Mouse (Mus musculus) CH12.LX (cell line): ENCODE data around the gene Sdhd.

Experiments
- CHD2 ChIP-seq: IDR thresholded peaks from 2 replicates; pipeline ENCODE4 v1.6.1; 2011; ENCODE audit warnings: low read length, improper control_type of control experiment
- CTCF ChIP-seq, 2 experiments: IDR thresholded peaks in 1 of 2; conservative IDR thresholded peaks in 1 of 2; 2 replicates each; pipeline ENCODE4 v1.5.1; 2011 to 2012; ENCODE audit warnings: low read depth in 2 of 2, low read length in 2 of 2, improper control_type of control experiment in 1 of 2, inconsistent platforms in 1 of 2, mild to moderate bottlenecking in 1 of 2, moderate library complexity in 1 of 2
- ELF1 ChIP-seq: IDR thresholded peaks from 2 replicates; pipeline ENCODE4 v1.6.1; 2014; ENCODE audit warnings: low read depth, mild to moderate bottlenecking, inconsistent platforms, low read length, improper control_type of control experiment
- HCFC1 ChIP-seq: IDR thresholded peaks from 2 replicates; pipeline ENCODE4 v1.6.1; 2012; ENCODE audit warnings: low read depth, mild to moderate bottlenecking, inconsistent platforms, low read length, improper control_type of control experiment
- JUND ChIP-seq: conservative IDR thresholded peaks from 2 replicates; pipeline ENCODE4 v1.6.1; 2011; ENCODE audit warnings: low read depth, low read length, improper control_type of control experiment
- MXI1 ChIP-seq: IDR thresholded peaks from 2 replicates; pipeline ENCODE4 v1.6.1; 2011; ENCODE audit warnings: mild to moderate bottlenecking, low read depth, low read length, improper control_type of control experiment
- POLR2A ChIP-seq: IDR thresholded peaks from 2 replicates; pipeline ENCODE4 v1.6.1; 2011; ENCODE audit warnings: low read depth, mild to moderate bottlenecking, improper control_type of control experiment, low read length
- POLR2AphosphoS2 ChIP-seq: IDR thresholded peaks from 2 replicates; pipeline ENCODE4 v1.6.1; 2011; ENCODE audit warnings: low read depth, low read length, improper control_type of control experiment
- TCF12 ChIP-seq: IDR thresholded peaks from 2 replicates; pipeline ENCODE4 v1.6.1; 2014; ENCODE audit warnings: low read depth, mild to moderate bottlenecking, inconsistent platforms, low read length, improper control_type of control experiment
- UBTF ChIP-seq: IDR thresholded peaks from 2 replicates; pipeline ENCODE4 v1.6.1; 2012; ENCODE audit warnings: low read depth, mild to moderate bottlenecking, inconsistent platforms, low read length, improper control_type of control experiment, moderate library complexity
- USF1 ChIP-seq: IDR thresholded peaks from 2 replicates; pipeline ENCODE4 v1.6.1; 2014; ENCODE audit warnings: low read depth, mild to moderate bottlenecking, inconsistent platforms, low read length, improper control_type of control experiment

- TF ChIP-seq USF1 (no peak), JUND (no peak), ELF1 (no peak), CTCF (conservative IDR thresholded peaks at IDR 0.05 in 1 of 2, IDR thresholded peaks at IDR 0.05 in 1 of 2; ENCODE audit: low read depth in 2 of 2, low read length in 2 of 2) (no peak), HCFC1 (no peak), POLR2A (no peak), MXI1 (no peak), TCF12 (no peak), CHD2 (no peak), POLR2AphosphoS2 (no peak), UBTF (no peak)
These were observed 16.7 kb downstream of the Sdhd start for GRCm38 (mm10) chr9:50586955-50587354.
